Mouse (Mus musculus) left cerebral cortex, adult 2 months (tissue): ENCODE results near the gene Tspan5. TPM values are rescaled to one million over a fixed set of nuclear protein-coding genes. Genes with fewer than 3 reads are reported as not detected.

Source experiments
- DNase-seq, 2 experiments: peaks; one replicate each; pipeline ENCODE4 v3.0.0; 2021 to 2022; ENCODE audit warnings: low spot score in 2 of 2, mixed read lengths in 1 of 2; ENCODE audit errors: extremely low spot score in 1 of 2
- H3K27ac ChIP-seq: fragments of 200-600 bp; 2 replicates; pipeline ENCODE4 v1.8.1; 2022
- H3K4me3 ChIP-seq: fragments of 200-600 bp; 2 replicates; pipeline ENCODE4 v1.8.1; 2022
- CTCF ChIP-seq: fragments of 200-600 bp; IDR thresholded peaks from 2 replicates; pipeline ENCODE4 v1.8.1; 2022; ENCODE audit warnings: antibody characterized with exemption, mild to moderate bottlenecking, moderate library complexity
- intact Hi-C: fragments of 180-260 bp; cut with DNase I; formaldehyde crosslinking; loops from one replicate; pipeline ENCODE4 v1.15.1; 2025
- total RNA-seq, 2 experiments: library from RNA; stranded (reverse); gene quantifications; 2 replicates each; pipeline ENCODE4 v1.2.3; 2021

Tspan5 gene
- total RNA-seq, 2 experiments from 2014 or later: 242 to 281 TPM

DNA sequence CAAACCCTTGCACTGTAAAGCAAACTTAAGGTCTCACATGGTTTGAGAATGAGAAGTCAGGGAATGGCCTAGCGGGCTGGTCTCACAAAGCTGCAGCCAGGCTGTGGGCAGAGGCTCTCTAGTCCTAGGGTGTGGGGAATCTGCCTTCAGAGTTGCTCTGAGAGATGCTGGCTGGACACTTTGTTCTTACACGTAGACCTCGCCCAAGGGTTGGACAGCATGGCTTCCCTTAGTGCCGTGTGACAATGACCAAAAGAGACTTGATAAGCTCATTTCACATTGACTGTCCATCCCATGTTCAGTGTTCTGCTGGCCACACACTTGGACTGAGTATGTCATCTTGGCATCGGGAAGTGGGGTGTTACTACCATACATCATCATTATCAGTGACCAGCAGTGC, 101.6 kb downstream of the Tspan5 start:
- Histone ChIP-seq H3K27ac (no peak overlapping the region), H3K4me3 (no peak overlapping the region)
- no peak for DNase-seq
- TF ChIP-seq CTCF: no peak
- intact Hi-C loops: no loop called here

DNA sequence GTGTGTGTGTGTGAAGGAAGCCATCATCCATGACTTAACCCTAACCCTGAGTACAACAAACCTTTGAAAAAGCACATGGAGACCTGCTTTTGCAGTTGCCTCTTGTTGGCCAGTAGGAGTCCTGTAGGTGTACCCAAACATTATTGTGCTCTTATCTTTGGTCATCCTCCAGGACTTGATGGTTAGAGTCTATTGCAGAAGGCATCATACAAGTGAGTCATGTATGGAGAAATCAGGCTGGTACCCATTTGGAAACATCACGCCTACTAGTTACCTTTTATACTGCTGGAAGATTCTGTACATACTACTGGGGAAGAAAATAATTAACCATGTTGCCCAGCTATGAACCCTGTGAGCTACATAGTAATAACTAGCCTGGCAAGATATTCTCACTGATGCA, 103.8 kb downstream of the Tspan5 start:
- no peak overlapping the region for H3K27ac ChIP-seq
- no peak; the same call in none of the 2 replicates for TF ChIP-seq CTCF
- H3K4me3 ChIP-seq: no peak overlapping the region
- no peak for DNase-seq
- intact Hi-C loops: no loop called here

DNA sequence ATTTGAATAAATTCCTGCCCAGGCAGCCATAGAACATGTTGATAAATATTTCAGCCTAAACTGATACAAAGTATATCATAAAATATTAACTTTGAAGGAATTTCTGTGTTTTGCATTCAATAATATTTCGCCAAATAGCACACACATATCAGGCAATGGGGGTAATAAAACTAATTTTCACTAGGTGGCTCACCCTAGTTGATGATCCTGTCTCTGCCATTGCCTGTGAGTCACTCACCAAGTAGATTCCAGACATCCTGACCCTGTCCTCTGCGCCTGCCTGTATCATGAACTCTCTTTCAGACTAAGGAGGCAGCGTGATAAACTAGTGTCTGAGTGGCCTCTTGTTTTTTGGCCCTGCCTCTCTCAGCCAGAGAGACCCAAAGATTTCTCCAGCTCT, 105.8 kb downstream of the Tspan5 start:
- DNase-seq: no peak
- no peak for TF ChIP-seq CTCF
- intact Hi-C loops: no loop called here
- Histone ChIP-seq H3K4me3 (no peak overlapping the region), H3K27ac (no peak overlapping the region)

GRCm38 (mm10) chr3:138849755-138850301, 107.8 kb downstream of the Tspan5 start:
- no peak overlapping the region for H3K4me3 ChIP-seq
- TF ChIP-seq CTCF: no peak
- no peak for DNase-seq
- intact Hi-C loops: no loop called here
- peak overlapping the region; percentile 67 for H3K27ac ChIP-seq

GRCm38 (mm10) chr3:138851876-138852275, 109.9 kb downstream of the Tspan5 start:
- intact Hi-C loops: no loop called here
- Histone ChIP-seq H3K27ac (peak overlapping the region; percentile 85; the same call in 1 of the 2 replicates), H3K4me3 (no peak overlapping the region)
- TF ChIP-seq CTCF: no peak
- no peak for DNase-seq

DNA sequence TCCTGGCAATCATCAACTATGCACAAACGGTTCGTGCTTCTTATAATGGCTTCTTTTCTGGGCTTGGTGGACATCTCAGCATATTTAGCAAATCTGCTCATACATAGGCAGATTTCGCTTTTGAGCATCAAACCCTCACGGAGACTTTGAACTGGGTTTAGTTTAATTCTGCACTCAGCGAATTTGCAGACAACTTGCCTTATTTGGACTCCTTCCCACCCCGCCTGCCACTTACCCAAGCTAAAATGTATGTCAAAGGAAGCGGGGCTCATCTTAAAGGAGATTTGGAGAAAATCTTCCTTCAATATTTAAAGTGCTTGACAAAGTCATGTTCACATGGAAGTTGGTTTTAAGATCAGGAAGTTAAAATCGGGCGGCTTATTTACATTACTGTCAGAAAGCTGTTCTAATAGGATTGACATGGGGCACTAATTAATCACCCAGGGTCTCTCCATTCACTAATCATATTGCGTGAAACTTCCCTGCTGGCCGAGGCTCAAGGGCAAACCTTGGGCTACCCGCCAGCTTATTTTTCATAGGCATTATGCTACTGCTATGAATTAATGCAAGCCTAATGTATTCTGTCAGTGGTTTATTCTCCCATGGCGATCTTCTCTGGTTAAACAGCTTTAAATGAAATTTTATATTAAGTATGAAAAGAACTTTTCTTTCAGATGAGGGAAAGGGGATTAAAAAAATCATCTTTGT, 111.1 kb downstream of the Tspan5 start:
- no peak for TF ChIP-seq CTCF
- no peak for DNase-seq
- intact Hi-C loops: no loop called here
- peak overlapping the region; percentile 85 for H3K27ac ChIP-seq
- no peak overlapping the region for H3K4me3 ChIP-seq

DNA sequence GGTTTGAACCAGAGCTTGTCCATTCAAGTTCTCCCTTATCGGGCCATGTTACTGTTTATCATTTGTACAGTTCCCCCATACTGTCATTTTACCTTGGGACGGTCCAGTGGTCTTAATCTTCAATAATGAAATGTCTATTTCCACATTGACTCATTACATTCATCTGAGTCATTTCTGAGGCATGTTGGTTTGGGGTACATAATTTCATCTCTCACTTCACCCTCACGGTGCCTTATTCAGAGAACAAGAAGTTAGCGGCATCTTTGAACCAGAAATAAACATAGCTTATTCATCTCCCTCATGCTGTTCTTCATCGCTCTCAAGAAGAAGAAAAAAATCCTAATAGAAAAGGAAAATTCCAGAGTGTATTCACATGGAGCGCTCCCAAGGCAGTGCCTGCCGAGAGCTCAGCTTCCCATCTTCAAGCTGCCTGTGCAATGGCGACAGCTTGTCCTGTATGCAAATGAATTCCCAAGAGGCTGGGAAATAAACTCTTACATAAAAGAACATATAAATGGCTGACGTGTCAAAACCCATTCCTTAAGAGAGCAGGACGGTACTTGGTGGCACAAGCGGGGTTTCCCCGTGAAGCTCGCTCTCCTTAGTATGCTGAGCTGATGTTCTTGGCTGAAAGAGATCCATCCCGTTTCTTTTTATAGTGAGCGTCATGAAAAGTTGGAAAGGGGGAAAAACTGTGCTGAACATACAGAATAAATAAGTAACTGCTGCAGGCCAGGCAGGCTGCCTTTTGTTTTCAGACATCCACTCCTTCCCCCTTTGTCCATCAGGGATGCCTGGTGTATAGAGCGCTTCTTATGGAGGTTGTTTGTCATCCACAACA, 112.2 kb downstream of the Tspan5 start:
- DNase-seq: no peak
- H3K4me3 ChIP-seq: 0 out of 2 replicates have a peak overlapping the region, but pooled peaks have one; percentile 2
- TF ChIP-seq CTCF: no peak
- H3K27ac ChIP-seq: peak overlapping the region; percentile 85
- intact Hi-C loops: no loop called here

DNA sequence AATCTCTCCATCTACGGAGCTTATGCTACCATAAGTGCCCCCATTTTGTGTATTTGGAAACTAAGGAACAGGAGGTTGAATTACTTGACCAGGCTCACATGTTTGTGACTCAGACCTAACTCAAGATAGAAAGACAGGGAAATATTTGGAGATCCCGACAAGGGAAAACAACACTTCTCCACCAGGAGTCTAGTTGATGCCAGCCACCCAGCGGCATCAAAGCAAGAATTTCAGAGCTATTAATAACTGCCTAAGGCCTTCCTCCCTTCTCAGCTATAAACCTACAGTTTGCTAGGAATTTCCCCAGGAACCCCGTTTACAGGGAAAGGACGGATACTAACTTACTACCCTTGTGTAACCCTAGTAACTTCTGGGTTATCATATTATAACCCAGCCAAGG, 113.4 kb downstream of the Tspan5 start:
- Histone ChIP-seq H3K27ac (peak overlapping the region; percentile 85), H3K4me3 (no peak overlapping the region)
- intact Hi-C loops: no loop called here
- no peak; the same call in 1 of the 2 replicates for TF ChIP-seq CTCF
- no peak for DNase-seq

GRCm38 (mm10) chr3:138856946-138857345, 115.0 kb downstream of the Tspan5 start:
- Histone ChIP-seq H3K27ac (peak overlapping the region; percentile 76), H3K4me3 (no peak overlapping the region)
- intact Hi-C loops: no loop called here
- no peak for DNase-seq
- TF ChIP-seq CTCF: no peak

GRCm38 (mm10) chr3:138857805-138858546, 116.0 kb downstream of the Tspan5 start:
- Histone ChIP-seq H3K4me3 (no peak overlapping the region), H3K27ac (peak overlapping the region; percentile 76)
- intact Hi-C loops: loop anchor here (2.0 kb wide), 1 partner anchor 115 kb away; the partner anchor contains the start of gene Tspan5
- DNase-seq: no peak
- TF ChIP-seq CTCF: no peak

DNA sequence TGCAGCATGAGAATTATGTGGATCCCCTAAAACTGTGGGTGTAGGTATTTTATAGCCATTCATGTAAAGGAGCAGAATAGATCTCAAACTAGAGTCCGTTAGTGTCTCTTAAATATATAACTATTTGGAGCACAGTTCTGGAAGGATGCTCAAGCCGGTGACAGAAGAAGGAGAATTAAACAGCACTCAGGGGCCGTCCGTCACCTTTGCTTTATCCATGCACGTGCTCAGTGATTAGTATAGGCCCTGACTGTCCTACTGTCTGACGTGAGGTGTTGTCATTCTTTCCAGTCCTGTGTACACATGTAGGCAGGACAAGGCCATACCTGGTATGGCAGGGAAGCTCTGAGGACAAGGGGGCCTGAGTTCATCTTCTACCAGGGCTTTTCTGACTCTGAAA, 116.7 kb downstream of the Tspan5 start:
- intact Hi-C loops: loop anchor here (2.0 kb wide), 1 partner anchor 116 kb away; the partner anchor contains the start of gene Tspan5
- H3K27ac ChIP-seq: peak overlapping the region; percentile 76

More for the DNA sequence above, 116.7 kb downstream of the Tspan5 start:
- no peak for DNase-seq
- TF ChIP-seq CTCF: no peak
- H3K4me3 ChIP-seq: no peak overlapping the region
